Mouse (Mus musculus) thymus, adult 2 months (tissue): ENCODE results near the gene Arhgef18.

Experiments
- CTCF ChIP-seq: fragments of 200-500 bp; IDR thresholded peaks from 2 replicates; pipeline ENCODE4 v1.5.1; 2012; ENCODE audit warnings: mild to moderate bottlenecking, control low read depth, low read length, moderate library complexity, borderline replicate concordance; ENCODE audit not compliant: control insufficient read depth, poor library complexity, insufficient read depth; ENCODE audit errors: extremely low read depth
- POLR2A ChIP-seq: fragments of 200-500 bp; IDR thresholded peaks from 2 replicates; pipeline ENCODE4 v1.6.1; 2012; ENCODE audit warnings: mild to moderate bottlenecking, low read length, control low read depth, moderate library complexity; ENCODE audit not compliant: control insufficient read depth, poor library complexity, insufficient read depth; ENCODE audit errors: extremely low read depth

DNA sequence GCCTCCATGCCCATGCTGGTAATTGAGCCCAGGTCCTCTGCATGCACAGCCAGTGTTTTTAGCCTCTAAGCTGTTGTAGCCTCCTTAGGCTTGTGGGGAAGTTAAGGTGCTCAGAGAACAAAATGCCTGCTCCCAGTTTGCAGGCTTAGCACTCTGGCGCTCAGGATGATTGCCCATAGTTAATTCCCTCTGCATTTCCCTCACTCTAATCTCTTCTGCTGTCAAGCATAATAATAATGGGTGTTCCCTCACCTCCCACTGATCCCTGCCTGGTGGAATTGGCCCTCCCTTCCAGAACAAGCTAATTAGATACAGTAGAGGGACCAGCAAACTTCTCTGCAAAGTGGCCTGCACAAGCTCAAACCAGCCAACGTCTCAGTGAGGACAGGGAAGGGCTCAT, 7.7 kb downstream of the Arhgef18 start:
- TF ChIP-seq CTCF (no peak), POLR2A (no peak)
